Mouse (Mus musculus) hindlimb bud, embryonic 11.5 days (tissue): ENCODE measurements at regions not wholly inside any gene's neighbourhood (a gene's known extent, or its start where the extent isn't known, plus 50 kb on each side); places are given as distances from the start of the nearest gene placed in this dataset.

Experiments
- DNase-seq: peaks from one replicate; pipeline ENCODE4 v3.0.0-alpha.2; 2012; ENCODE audit warnings: low read depth, low spot score; ENCODE audit errors: extremely low spot score

DNA sequence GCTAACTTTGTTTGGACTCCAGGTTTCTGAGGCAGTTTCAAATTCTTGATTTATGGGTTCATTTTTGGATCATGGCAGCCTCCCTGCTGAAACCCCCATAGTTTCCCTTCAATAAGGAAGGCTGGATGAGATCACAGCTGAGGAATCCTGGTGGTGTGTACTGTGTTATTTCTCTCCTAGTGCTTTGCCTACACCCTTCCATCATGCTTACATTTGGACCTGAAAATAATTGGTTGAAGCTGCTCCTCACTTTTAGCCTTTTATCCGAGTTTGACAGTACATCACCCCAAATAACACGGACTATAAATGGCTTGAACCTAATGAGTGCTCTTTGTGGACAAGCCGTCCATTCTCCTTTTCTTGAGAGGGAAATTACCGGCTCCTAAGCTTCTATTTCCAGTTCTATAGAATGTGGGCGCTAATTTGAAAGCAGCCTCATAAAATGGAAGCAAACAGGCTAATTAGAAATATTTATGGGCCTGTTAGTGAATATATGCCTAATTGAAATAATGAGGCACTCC lies 122.5 kb upstream of the Nrsn1 start:
- peak; percentile 61 for DNase-seq

GRCm38 (mm10) chr13:25362627-25362967 lies 92.3 kb upstream of the Nrsn1 start:
- DNase-seq = no peak

DNA sequence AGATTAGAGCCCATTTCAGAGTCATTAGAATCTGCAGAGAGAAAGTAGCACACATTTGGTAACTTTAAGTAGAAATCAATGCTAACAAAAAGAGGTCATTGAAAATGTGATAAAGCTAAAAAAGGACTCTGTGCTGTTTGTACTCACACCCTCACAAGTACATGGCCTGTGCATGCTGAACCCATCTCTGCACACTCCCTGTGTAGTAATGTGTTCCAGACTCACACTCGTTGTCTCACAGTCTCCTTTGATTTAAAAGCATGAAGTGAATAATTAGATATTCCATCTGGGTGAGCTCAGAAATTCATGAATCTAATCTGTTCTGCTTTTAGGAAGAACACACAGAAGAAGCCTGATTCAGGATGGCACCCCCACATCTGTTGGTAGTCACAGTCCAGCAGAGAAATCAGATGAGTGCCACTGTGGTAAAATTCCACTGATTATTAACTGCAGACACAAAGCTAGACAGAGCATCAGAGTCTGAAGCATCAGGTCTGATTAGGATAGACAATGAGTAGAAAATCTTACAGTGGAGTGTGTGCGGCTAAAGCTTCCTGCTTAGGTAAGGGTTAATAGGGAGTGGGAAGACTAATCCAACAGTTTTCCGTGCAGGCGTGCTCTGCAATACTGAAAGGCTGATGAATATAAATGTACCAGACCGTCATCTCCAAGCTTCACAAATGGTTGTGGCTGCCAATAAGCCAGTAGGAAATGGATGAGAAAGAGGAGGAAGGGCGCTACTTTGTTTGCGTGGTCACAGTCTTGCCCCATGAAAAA lies 91.7 kb upstream of the Nrsn1 start:
- no peak for DNase-seq

DNA sequence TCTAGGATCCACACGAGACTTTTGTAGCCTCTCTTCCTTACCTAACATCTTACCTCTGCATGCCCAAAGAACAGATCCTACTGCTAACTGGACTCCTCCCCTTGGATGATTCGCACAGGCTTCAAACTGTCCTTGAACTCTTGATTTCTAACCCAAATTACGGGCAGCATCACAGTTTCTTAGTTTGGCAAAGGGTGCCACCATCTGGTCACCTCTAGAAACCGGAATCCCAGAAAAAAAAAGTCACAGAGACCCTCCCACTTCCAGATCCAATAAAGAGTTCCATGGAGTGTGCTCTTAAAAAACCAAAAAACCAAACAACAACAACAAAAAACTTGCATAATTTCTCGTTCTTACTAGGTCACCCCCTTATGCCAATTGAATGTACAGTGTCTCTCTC lies 77.3 kb upstream of the Nrsn1 start:
- DNase-seq = no peak

GRCm38 (mm10) chr13:25343309-25343708 lies 73.0 kb upstream of the Nrsn1 start:
- DNase-seq = no peak

- no peak for DNase-seq
Observed at GRCm38 (mm10) chr13:25341826-25342225, 71.5 kb upstream of the Nrsn1 start.

- no peak for DNase-seq
Observed at GRCm38 (mm10) chr13:25333803-25334202, 63.5 kb upstream of the Nrsn1 start.
